Mouse (Mus musculus) skeletal muscle tissue, adult 2 months (tissue): ENCODE measurements around the gene Fbxl7.

Experiments used
- DNase-seq: peaks from one replicate; pipeline ENCODE4 v3.0.0-alpha.2; 2012; ENCODE audit warnings: low read depth, low spot score

Gene Fbxl7

DNA sequence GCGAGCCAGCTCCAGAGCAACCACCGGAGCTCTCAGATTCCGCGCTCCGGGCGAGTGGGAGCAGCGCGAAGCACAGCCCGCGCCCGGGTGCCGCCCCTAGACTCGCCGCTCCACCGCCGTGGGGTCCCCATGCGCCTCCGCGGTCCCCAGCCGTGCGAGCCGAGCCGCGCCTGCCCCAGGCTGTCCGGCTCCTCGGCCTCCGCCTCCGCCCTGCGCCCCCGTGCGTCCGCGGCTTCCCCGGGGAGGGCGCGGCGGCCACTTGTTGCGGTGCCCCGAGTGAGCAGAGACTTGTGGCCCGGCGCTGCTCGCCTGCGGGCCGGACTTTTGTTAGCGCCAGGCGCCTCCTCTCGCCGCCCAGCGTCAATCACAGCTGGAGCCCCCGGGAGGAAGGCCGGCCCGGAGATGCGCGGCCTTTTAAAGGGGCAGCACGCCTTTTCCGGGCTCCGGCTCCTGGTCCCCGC lies at the start of gene Fbxl7:
Fbxl7 (minus strand) TSS at position 330 of the 461 bp plus-strand sequence.
- peak; percentile 58 for DNase-seq

- no peak for DNase-seq
These were observed 26.6 kb upstream of the Fbxl7 start for GRCm38 (mm10) chr15:26922026-26922425.

DNA sequence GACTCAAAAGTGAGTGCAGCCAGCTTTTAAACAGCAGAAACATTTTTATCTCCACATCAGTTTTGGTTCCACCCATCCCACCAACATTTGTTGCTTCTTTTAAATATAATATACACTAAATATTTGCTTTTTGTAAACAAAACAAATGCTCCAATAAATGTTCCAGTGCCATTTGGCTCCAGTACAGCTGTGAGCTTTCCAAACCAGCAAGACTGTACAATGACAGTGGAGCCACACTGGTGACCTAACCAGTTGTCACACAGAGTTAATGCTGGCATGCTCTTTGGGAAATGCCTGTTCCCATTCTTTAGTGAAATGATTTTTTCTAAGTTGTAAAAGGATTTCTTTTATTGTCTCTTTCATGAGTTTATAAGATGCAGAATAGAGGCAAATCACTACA lies 18.0 kb upstream of the Fbxl7 start:
- DNase-seq, result no peak

DNA sequence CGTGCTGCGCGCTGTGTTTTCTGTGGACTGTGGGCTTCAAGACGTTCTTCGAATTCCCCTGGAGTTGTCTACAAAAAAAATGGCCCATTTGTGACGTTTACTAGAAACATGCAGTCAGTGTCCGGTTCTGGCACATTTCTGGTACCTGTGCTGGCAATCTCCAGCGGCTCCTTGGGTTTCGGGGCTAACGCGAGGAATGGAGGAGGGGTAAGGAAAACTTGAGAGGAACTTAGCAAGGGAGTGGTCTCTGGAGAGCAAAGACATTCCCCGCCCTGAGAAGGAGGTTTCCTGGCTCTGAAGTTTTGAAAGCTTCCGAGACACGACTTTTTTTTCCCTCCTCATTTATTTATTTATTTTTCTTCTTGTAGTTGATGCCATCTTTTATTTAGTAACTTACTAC lies 381 bp upstream of the Fbxl7 start:
- DNase-seq, result peak; percentile 13

- no peak for DNase-seq
These were observed 565 bp downstream of the Fbxl7 start for GRCm38 (mm10) chr15:26894801-26895229.

- peak; percentile 25 for DNase-seq
These were observed 1.2 kb downstream of the Fbxl7 start for GRCm38 (mm10) chr15:26894031-26894655.

DNA sequence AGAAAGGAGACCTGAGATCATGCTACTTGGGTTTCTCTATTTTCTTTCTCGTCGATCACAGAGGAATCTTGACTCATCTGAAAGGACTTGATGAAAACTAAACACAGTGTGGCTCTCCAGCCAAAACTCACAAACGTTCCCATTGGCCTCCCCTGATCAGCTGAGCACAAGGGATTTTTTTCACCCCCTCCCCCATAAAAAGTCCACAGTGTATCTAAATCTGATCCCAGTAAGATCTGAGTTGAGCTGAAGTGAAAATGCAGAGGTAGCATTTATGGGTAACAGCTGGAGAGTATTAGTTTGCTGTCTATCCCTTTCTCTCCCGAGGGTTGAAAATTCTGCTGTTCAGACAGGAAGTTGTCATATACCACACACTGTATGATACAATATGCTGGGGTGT lies 2.2 kb downstream of the Fbxl7 start:
- DNase-seq, result no peak

DNA sequence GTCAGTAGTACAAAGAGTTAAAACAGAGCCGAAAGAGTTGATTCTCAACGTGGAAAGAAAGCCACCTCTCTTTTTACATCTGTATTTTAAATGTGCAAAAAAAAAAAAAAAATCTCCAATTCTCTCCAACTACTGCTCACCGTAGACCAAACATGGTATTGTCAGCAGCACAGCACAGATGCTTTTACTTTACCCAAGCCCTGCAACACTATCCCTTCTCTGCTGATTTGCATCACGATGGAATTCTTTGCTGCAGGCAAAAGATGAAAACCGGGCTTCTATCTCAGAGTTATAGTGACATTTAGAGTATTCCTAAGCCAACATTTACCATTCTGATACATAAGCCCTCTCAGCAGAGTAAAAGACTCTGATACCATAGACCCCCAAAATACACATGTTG lies 5.4 kb downstream of the Fbxl7 start:
- no peak for DNase-seq

DNA sequence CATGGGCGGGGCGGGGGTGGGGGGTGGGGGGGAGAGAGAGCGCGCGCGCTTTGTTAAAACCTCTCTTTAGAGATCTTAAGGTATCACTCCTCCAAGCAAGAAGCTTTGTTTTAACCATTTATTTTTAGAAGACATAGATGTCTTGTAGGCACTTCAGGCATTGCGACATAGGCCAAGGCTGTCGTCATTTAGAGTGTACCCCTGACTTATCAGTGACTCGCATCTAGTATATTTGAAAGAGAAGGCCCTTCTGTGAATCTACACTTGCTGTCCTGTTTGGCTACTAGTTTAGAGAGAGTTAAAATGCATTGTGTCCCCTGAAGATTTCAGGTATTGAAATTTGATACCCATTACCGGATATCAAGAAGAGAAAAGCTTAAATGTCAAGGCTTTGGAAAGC lies 7.2 kb downstream of the Fbxl7 start:
- DNase-seq, result no peak

GRCm38 (mm10) chr15:26885979-26886378 lies 9.4 kb downstream of the Fbxl7 start:
- no peak for DNase-seq

DNA sequence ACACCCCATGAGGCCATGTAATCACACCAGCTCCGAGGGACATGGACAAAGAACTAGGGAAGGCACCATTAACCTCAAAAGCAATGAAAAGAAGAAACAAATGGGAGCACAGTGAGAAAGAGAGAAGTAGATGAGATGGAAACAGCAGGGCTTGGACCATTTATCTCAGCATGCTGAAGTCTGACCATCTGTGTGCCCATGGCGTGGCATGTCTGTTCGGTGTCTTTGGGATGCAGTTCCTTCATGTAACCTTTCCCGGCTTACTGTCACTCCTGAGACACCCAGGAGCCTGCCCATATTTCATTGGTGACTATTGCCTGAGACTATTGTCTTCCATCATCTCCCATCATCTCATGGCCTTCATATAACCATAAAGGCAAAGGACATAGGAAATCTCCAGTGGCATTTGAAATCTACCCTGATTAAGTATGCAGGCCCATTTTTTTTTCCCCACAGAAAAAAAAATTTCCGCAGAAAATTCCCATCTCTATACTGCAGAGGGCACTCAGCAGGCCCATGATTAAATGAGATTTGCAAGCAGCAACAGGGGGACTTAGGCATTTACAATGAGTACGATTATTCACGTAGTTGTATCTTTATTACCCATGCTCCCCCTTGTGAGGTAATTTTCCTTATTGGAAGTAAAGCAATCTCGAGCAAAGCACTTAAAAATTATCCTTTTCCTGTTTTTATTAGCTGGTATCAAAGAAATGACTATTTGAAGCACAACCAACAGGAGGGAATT lies 15.0 kb downstream of the Fbxl7 start:
- DNase-seq, result no peak

DNA sequence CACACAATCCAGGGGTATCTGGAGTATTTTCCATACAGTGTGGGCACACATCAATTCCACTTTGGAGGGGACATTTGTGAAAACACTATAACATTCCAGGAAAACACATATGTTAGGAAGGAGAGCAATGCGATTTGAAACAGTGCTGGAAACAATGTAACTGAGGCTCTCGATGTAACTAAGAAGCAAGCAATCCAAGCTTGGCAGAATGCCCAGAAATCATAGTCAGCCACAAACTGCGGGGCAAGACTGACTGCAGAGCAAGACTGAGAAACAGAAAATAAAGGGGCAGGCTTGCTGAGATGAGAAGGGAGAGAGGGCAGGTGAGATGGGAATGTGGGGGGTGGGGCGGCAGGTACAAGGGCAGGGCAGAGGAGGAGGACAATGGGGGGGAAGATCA lies 19.7 kb downstream of the Fbxl7 start:
- peak; percentile 49 for DNase-seq

- DNase-seq, result no peak
These were observed 23.1 kb downstream of the Fbxl7 start for GRCm38 (mm10) chr15:26872234-26872633.

GRCm38 (mm10) chr15:26869197-26869596 lies 26.2 kb downstream of the Fbxl7 start:
- no peak for DNase-seq

- no peak for DNase-seq
These were observed 27.9 kb downstream of the Fbxl7 start for GRCm38 (mm10) chr15:26867521-26867920.

GRCm38 (mm10) chr15:26862173-26862572 lies 33.2 kb downstream of the Fbxl7 start:
- DNase-seq, result no peak

DNA sequence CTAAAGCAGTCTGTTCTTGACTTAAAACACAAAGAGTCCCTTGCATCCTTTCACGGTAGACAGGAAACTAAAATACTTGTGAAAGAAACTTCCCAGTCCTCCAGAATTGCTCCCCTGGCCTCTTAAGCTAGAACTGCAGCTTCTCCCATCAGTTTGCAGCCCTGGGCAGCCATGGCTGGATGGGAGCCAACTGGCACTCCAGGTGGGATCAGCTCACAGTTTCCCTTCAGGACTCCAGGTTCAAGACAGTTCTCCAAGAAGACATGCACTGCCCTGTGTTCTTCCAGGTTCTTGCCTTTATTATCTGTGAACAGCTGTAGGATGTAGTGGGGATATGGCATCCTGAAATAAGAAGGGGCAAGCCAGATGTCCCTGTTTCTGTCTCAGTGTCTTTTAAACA lies 45.8 kb downstream of the Fbxl7 start:
- DNase-seq, result no peak

- no peak for DNase-seq
These were observed 53.2 kb downstream of the Fbxl7 start for GRCm38 (mm10) chr15:26842216-26842615.

DNA sequence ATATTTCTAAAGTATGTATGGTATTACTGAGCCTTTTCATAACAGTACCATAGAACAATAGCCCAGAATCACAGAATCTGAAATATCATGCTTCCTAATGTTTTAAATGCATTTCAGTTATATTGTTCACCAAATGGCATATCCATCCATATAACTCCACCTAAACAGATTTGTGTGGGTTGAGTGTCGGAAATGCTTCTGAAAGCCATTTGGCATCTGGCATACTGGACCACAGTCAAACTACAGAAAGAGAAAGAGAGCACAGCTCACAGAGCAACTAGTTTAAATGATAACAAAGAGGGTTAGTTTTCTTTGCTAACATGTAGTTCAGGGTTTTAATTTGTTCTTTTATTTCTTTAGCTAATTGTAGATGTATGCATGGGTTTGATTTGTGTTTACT lies 57.0 kb downstream of the Fbxl7 start:
- DNase-seq, result no peak

DNA sequence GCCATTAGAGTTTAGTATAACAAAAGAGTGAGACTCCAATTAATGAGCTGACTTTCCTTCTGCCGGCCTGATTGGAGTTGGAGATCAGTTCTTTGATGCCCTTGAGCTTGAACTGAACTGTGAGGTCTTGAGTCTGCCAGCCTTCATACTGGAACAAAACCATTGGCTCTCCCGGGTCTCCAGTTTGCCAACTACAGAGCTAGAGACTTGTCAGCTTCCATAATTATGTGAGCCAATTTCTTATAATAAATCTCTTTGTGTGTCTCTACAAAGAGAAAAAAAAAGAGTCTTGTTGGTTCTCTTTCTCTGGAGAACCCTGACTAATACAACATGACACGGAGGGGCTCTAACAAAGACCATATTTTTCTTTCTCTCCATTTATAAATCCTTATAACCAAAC lies 58.2 kb downstream of the Fbxl7 start:
- no peak for DNase-seq

DNA sequence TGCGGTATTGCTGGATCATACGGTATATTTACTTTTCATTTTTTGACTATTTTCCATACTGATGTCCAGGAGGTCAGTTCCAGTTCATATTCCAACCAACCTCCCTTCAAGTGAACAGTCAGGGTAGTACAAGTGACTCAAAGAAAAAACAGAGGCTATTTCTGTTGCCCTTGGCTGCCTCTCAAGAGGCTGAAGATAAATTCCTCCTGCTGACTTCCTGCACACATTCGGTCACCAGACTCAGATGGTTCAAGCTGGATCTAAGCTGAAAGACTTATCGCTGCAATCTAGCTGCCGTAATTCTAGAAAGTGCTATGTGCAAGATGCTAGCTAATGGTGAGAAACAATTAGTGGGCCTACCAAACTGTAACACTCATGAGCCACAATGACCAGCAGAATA lies 61.0 kb downstream of the Fbxl7 start:
- DNase-seq, result no peak

DNA sequence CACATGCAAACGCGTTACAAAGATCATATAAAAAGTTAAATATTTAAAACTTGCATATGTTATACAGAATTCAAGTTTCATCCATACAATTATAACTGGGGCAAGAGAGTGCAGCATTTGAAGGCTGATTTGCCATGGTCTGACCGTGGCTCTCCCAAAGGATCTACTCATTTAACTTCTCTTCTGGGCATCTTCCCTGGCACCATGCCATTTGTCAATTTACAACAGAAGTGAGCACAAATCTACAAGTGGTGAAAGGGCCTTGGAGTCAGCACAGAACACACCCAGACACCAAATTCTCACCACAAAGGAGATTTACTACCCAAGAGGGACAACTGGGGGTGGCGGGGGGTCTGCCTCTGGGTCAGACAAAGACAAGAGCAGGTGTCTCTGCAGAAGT lies 64.2 kb downstream of the Fbxl7 start:
- no peak for DNase-seq

GRCm38 (mm10) chr15:26816931-26817330 lies 78.4 kb downstream of the Fbxl7 start:
- DNase-seq, result no peak
